Mouse (Mus musculus): ENCODE results near the gene Grik5.

- TF ChIP-seq CTCF (IDR thresholded peaks at IDR 0.05) (no peak), EP300 (IDR thresholded peaks at IDR 0.05) (no peak)
Observed at GRCm38 (mm10) chr7:25057888-25058287, 14.3 kb downstream of the Grik5 start.
